Mouse (Mus musculus) liver, adult 2 months (tissue): Measurements from ENCODE around the gene Ngef.

Experiments used
- CTCF ChIP-seq: fragments of 200-500 bp; IDR thresholded peaks from 2 replicates; pipeline ENCODE4 v1.5.1; 2011; ENCODE audit warnings: low read depth, low read length, control low read depth
- POLR2A ChIP-seq: fragments of 200-500 bp; IDR thresholded peaks from 2 replicates; pipeline ENCODE4 v1.6.1; 2011; ENCODE audit warnings: low read length, control low read depth; ENCODE audit not compliant: insufficient read depth; ENCODE audit errors: extremely low read depth

DNA sequence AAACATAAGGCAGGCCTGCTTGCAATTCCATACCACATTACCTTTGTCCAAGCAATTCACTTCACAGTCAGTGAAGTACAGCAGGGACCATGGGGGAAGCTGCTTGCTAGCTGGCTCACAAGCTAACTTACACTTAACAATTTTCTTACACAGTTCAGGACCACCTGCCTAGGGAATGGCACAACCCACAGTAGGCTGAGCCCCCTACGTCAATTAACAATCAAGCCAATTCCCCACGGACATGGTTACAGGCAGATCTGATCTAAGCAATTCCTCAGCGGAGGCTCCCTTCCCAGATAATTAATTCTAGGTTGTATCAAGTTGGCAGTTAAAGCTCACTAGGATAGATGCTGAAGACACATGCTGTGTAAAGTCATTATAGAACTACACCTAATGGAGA is 10.7 kb downstream of the Ngef start:
- no peak for TF ChIP-seq CTCF
- no peak for TF ChIP-seq POLR2A
